Mouse (Mus musculus) right cerebral cortex, postnatal 14 days (tissue): ENCODE data around the gene Lce1a1.

Experiments
- DNase-seq: peaks from one replicate; pipeline ENCODE4 v3.0.0; 2022

The Lce1a1 gene

GRCm38 (mm10) chr3:92648207-92648606 is at the start of gene Lce1a1:
Lce1a1 (minus strand) TSS chr3:92648307.
- DNase-seq = no peak

- DNase-seq = no peak
Measured at GRCm38 (mm10) chr3:92694613-92695012, 46.5 kb upstream of the Lce1a1 start.

- no peak for DNase-seq
Measured at GRCm38 (mm10) chr3:92691688-92692087, 43.6 kb upstream of the Lce1a1 start.

- peak; percentile 6 for DNase-seq
Measured at GRCm38 (mm10) chr3:92689154-92689553, 41.0 kb upstream of the Lce1a1 start.

- no peak for DNase-seq
Measured at GRCm38 (mm10) chr3:92687110-92687509, 39.0 kb upstream of the Lce1a1 start, which contains the start of gene Lce1d. Lce1d (minus strand) TSS chr3:92687210.

- no peak for DNase-seq
Measured at GRCm38 (mm10) chr3:92678947-92679346, 30.8 kb upstream of the Lce1a1 start, which contains the start of gene Lce1c. Lce1c (plus strand) TSS chr3:92679247.

GRCm38 (mm10) chr3:92670215-92670614 is 22.1 kb upstream of the Lce1a1 start, which contains the start of gene Lce1a2:
Lce1a2 (minus strand) TSS chr3:92670315.
- DNase-seq = no peak

- no peak for DNase-seq
Measured at GRCm38 (mm10) chr3:92656826-92657225, 8.7 kb upstream of the Lce1a1 start, which contains the start of gene Lce1b. Lce1b (minus strand) TSS chr3:92656926.

- no peak for DNase-seq
Measured at GRCm38 (mm10) chr3:92639854-92640253, 8.3 kb downstream of the Lce1a1 start.

- DNase-seq = no peak
Measured at GRCm38 (mm10) chr3:92638653-92638991, 9.5 kb downstream of the Lce1a1 start.

- DNase-seq = no peak
Measured at GRCm38 (mm10) chr3:92637745-92638652, 10.1 kb downstream of the Lce1a1 start.

- DNase-seq = no peak
Measured at GRCm38 (mm10) chr3:92621560-92621959, 26.5 kb downstream of the Lce1a1 start, which contains the start of gene Lce6a. Lce6a (minus strand) TSS chr3:92621660.

GRCm38 (mm10) chr3:92609804-92610203 is 38.3 kb downstream of the Lce1a1 start:
- DNase-seq = no peak

- no peak for DNase-seq
Measured at GRCm38 (mm10) chr3:92607392-92607791, 40.7 kb downstream of the Lce1a1 start, which contains the start of gene 2210017I01Rik. 2210017I01Rik (minus strand) TSS chr3:92607492.

GRCm38 (mm10) chr3:92602169-92602568 is 45.9 kb downstream of the Lce1a1 start:
- no peak for DNase-seq

GRCm38 (mm10) chr3:92600456-92600855 is 47.7 kb downstream of the Lce1a1 start:
- no peak for DNase-seq

GRCm38 (mm10) chr3:92599973-92600372 is 48.1 kb downstream of the Lce1a1 start:
- no peak for DNase-seq

- DNase-seq = no peak
Measured at GRCm38 (mm10) chr3:92598429-92598828, 49.7 kb downstream of the Lce1a1 start.
